Mouse (Mus musculus): ENCODE data around the gene Scfd2.

- TF ChIP-seq CTCF (IDR thresholded peaks at IDR 0.05; ENCODE audit: low read depth, low read length) (no peak), POLR2A (IDR thresholded peaks at IDR 0.05; ENCODE audit: borderline replicate concordance, low read depth, low read length) (no peak)
These were observed 371.2 kb downstream of the Scfd2 start for GRCm38 (mm10) chr5:74160349-74160748.
